Mouse (Mus musculus): ENCODE data around the gene Fam222a.

The Fam222a gene

DNA sequence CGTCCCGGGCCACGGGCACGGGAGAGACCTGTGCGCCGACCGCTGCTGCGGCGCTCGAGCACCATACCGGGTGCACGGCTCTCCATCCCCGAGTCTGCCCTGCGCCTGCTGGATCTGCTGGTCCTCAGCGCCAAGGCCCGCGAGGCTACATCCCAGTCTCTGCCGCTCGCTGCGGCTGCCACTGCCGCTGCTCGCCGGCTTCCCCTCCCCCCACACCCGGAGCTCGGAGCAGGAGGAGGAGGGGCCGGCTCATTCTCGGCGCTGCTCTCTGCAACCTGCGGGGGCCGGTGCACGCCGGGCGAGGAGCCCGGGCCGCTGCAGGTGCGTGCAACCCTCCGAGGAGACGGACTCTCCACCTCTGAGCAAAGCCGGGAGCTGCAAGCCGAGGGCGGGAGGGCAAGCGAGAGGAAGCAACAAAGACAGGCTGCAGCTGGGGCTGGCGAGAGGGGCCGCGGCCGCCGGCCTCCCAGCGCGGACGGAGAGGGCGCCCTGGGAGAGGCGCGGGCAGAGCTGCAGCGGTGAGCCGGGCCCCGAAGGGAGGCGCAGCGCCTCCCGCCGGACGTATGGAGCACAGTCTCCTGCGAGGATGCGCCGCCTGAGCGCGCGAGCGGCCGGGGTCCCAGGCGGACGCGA lies at the start of gene Fam222a:
Gene Fam222a, plus strand, starts transcription at position 452 of the 633 bp plus-strand sequence.
- DNase-seq: peak; percentile 70

DNA sequence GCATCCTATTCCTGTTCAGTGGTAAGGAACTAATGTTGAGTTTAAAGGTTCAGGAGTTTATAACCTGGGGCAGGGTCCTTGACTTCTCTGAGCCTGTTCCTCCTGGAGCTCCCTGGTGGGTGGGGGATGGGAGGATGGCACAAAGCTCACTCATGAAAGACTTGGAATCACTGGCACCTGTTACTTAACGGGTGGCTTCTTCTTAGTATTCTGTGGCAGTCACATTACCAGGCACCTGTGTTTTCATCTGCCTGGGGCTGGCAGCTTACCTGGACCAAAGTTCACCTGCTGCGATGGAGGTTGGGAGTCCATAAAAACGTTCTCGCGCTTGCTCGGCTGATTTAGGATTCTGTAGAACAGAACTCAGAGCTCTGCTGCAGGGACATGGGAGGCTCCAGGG lies 39.5 kb upstream of the Fam222a start:
- no peak for DNase-seq

DNA sequence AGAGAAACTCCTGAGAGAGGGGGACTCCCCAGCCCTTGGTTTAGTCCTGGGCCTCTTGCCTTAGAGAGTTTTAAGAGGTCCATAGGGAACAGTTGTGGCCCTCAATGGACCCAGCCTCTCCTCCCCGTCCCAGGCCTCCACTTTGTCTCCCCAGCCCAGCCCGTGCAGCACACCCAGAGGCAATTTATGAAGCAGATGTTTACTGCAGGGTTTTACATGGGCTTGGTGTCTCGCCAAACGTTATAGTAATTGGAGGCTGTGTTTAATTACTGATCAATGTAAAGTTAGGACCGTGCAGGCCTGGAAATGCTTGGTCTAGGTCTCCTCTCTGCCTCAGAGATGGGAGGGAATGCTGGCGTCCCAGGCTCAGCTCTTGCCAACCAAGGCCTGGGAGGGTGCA lies 37.5 kb upstream of the Fam222a start:
- DNase-seq: no peak

DNA sequence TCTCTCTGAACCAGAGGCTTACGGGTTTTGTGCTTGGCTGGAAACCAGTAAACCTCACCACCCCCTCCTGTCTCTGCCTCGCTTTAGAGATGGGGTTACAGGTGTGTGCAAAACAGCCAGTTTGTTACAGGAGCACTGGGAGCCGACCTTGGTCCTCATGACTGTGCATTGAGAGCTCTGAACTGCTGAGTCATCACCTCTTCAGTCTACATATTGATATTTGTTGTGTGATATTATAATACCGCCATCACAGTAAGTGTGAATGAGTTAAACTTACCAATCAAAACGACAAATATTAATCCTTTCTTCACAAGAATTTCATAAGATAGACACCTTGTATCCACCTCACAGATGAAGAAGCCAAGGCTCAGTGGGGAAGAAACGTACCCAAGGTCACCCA lies 35.8 kb upstream of the Fam222a start:
- DNase-seq: no peak

DNA sequence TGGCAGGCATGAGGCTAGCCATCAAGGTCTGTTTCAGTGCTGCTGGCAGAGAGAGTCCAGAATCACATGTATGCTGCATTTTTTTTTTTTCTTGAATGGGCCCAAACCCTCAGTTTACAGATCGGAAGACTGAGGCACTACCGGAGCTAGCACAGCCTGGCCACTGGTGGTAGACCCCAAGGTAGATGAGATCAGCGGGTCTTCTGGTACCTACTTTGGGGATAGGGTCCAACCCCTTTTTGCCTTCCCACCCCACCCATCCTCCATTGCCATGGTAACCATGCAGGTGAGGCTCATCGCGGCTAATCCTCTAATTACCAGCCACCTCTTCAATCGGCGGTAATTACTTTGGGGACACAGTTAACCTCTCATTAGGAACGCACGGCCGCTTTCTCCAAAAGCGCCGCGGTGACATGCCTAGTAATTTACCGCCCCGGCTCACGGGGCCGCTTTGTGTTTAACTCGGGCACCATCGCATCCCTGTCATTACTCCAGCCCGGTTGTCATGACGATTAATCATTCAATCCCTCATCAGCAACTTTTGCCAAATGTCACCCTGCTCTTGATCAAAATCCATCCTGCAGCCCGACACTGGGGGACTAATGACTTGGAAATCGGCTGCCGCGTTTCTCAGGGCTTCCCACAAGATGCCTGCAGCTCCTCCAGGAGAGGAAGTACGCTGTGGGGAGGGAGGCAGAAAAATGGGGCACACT lies 30.4 kb upstream of the Fam222a start:
- DNase-seq: no peak

DNA sequence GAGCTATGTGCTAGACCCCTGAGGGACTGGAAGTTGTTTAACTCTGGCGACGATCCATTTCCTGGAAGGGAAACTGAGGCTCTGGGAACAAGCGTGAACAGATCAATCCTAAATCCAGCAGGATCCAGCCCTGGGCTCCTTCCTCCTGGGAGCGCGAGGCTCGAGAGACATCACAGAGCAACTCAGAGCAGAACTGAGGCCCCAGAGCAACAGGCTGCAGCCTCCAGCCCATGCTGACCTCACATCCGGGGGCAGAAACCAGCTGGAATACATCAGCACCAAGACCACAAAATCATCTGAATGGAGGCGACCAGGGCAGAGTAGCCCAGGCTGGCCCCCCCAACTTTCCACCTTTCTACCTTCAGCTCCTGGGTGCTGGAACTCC lies 29.8 kb upstream of the Fam222a start:
- DNase-seq: peak; percentile 13

DNA sequence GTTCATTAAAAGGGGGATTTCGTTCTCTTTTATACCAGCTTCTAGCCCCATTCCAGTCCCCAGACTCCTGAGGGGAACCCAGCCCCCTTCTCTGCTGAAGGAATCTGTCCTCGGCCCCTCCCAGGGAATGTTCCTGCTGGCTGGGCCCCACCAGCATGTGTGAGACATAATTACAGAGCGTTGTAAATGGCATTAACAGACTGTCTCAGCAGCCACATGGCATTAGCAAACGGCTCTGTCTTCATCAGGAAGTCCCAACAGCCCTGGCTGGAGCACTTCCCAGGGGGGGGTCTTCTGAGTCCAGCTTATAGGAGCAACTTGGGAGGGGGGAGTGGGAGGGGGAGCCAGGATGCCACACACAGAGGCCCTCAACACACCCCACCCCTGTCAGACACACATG lies 29.1 kb upstream of the Fam222a start:
- DNase-seq: no peak

DNA sequence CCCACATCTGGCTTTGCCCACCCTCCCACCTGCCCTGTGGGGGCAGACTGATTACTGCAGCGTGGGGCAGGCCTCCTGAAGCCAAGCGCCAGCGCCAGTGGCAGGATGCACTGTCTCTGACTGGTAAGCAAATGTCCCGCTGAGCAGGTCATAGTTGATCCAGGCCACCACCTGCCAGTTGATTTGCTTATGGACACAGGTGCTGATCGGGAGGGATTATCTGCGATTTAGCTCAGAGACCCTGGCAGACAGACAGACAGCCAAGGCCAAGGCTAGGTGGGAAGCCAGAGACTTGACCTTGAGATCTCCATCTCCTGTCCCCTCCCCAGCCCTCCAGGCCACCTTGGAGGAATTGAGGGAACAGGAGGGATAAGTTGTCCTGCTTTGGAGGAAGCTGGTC lies 28.1 kb upstream of the Fam222a start:
- DNase-seq: no peak

DNA sequence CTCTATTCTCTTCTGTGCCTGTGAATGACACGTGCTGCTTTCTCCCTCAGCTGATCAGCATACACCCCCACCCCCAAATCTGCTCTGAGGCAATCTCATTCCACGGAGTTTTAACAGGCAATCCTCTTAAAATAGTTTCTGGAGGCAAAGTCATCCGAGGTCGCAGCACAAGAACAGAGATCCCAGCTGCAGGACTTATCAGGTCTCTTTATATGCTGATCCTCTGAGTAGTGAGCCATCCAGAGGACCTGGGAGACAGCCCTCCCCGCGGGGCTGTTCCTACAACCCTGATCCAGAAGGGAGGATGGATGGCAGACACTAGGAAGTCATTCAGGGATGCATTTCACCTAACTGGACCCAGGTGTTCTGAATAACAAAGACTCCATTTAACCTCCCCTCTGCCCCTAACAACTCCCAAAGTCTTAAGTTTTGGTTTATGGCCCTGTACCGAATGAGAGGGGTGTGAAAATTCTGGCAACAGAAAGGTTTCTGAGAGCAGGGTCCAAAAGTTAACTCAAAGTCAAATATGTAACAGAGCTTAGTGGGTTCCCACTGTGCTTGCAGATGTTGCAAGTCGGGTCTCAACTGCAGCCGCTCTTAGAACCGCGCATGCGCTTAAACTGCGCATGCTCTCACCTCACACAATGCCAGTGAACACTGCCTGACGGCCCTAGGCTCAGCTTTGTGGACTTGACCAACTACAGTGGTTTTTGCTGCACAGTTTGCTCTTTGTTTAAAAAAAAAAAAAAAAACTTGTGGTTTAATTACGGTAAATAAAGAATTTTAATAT lies 26.0 kb upstream of the Fam222a start:
- DNase-seq: no peak

DNA sequence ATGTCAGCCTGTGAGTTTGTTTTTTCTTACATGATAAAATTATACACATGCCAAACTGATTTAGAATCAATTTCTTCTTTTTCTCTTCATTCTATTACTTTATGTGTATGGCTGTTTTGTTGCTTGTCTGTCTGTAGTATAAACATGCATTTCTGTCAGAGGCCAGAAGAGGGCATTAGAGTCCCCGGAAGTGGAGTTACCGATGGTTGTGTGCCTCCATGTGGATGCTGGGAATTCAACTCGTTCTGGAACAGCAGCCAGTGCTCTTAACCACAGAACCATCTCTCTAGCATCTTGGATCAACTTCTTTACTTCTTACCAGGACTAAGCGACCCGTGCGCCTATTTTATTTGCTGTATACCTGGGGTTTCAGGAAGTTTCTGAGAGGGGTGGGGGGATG lies 24.2 kb upstream of the Fam222a start:
- DNase-seq: no peak

DNA sequence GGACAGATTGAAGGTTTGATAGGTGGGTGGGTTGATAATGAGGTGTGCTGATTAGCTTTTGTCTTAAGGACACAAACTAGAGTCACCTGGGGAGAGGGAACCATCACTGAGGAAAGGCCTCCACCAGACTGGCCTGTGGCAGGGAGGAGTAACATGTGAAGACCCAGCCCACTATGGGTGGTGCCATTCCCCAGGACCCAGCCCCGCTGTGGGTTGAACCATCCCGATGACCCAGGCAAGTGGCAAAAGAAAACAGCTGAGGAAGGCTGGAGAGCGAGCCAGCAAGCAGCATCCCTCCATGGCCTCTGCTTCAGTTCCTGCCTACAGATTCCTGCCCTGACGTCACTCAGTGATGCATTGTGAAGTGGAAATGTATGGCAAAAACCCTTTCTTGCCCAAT lies 23.6 kb upstream of the Fam222a start:
- no peak for DNase-seq

DNA sequence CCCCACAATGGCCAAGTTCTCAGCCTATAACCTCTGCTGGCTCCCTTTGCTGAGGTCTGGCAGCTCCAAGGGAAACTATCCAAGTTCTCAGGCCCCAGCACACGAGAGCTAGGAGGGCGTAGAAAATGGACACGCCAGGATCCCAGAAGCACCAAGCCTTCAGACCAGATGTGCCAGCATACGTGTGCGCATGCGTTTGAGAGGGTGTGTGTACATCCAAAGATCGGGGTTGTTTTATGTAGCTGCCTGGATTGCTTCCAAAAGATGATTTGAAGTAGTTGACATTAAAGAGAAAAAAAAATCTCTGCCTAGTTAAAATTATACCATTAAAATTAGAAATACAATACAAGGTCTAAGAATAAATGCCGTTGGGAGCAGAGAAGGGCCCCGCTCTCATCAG lies 22.7 kb upstream of the Fam222a start:
- DNase-seq: peak; percentile 22

DNA sequence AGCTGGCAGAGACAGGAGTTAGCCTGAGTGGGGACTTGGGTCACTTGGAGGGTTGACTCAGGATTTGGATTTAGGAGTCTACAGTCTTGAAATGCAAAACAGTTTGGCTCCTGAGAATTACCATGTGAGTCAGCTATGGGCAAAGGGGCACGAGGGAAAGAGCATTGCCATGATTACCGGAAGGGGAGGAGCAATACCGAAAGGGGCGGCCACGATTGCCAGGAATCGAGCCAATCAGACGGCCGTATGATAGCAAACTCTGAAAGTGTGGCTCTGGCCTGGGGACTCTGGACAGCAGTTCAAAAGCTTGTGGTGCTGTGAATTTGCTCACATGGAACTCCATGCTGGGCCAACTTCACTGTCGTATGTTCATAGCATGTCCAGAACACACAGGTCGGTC lies 18.8 kb upstream of the Fam222a start:
- DNase-seq: no peak

DNA sequence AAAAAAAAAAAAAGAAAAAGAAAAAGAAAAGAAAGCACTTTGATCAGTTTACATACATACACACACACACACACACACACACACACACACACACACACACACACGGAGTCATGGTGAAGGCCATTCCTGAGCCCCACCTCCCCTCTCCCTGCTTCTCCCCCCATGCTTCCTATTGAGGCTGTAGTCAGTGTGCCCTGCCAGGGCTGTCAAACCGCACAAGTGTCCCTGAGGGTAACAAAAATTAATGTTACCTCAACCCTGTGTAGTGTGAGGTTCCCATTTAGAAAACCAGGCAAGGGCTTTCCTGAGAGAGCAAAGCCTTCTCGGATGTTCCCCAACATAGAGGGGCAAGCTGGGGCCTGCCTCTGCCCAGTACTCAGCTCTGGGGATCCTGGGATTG lies 18.0 kb upstream of the Fam222a start:
- no peak for DNase-seq

DNA sequence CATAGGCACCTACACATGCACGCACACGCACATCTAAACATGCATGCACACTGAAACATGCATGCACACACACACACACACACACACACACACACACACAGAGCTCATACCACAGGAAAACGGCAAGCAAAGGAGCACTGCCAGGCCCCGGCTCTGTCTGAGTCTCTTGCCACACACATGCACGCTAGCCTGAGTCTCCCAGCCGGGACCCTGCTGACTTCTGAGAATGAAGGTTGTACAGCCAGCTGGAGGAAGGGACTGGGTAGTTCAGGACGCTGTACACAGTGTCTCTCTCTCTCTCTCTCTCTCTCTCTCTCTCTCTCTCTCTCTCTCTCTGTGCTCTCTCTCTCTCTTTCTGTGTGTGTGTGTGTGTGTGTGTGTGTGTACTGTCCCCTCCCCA lies 17.4 kb upstream of the Fam222a start:
- no peak for DNase-seq

DNA sequence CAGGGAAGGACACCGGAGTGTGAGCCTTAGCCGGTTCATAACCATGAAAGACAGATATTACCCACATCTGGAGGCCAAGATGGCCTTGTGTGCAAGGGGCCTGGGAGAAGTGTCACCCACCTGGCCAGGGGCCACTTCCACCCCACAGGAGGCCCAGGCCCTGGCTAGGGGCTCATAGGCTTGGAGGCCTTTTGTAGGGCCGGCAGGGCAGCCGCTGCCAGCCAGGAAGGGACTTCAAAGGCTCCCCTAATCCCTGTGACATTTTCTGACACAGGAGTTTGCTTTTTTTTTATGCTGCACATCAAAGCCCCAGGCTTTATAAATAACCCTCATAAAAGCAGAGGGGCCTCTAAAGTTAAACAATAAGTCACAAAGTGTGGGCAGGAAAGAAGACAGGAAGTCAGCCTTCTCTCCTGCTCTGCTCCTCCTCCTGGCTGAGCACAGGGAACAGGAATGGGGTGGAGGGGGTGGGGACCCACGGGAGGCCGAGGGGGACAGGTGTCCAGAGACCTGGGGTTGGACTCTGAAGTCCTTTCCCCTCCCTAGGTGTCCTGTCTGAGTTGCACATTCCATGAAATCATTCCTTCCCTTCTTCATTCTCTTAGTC lies 16.8 kb upstream of the Fam222a start:
- DNase-seq: no peak

DNA sequence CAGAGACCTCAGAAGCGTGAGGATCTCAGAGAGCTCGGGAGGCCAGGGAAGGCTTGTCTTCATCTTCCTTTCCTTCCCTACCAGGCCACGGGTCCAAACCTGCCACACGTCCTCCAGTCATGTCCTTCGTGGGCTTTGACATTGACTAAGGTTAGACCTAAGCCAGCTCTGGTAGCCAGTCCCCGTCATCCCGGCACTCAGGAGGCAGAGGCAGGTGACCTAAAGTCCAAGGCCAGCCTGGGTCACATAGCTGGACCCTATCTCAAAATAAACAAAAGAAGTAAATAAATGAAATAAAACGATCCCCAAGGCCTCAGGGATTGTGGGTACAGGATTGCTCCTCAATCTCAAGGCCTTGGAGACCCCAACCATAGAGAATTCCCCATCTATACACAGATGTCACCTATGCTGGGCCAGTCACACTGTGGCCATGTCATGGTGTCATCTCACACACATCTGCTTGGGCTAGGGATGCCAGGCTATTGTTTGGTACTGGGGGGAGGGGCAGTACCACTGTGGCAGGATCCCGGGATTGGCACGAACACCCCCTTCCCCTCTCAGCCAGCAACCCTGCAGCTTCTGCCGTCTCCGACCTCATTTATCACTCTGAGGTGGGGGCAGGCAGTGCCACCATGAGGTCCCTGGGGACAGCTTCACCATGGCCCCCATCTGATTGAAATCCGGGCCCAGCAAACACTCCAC lies 15.2 kb upstream of the Fam222a start:
- DNase-seq: no peak

DNA sequence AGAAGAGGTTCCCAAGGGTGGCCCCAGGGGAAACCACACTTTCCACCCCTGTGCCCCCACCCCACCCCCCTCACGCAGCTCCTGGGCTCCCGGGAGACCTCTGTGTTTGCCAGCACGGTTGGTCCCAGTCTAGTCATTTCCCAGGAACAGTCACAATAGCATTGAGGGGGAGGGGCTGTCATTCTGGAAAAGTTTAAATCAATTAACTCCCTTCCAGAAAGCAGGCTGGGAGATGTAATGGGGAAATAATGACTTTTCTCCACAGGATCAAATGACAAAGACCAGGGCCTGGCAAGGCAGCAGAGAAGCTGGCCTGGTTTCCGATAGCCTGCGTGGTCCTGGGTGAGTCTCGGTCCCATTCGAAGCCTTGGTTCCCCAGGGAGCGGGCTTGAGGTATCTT lies 14.1 kb upstream of the Fam222a start:
- DNase-seq: no peak

DNA sequence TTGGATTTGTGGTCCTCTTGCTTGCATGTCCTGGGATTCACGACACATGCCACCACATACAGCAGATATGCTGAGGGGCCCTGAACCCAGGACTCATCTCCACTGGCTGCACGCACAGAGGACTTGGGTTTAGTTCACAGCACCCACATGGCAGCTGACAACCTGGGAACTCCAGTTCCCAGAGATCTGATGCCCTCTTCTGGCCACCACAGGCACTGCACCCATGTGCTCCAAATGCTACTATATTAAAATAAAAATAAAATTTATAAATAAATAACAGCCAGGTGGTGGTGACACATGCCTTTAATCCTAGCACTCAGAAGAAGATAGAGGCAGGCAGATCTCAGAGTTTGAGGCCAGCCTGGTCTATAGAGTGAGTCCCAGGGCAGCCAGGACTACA lies 12.4 kb upstream of the Fam222a start:
- DNase-seq: no peak

DNA sequence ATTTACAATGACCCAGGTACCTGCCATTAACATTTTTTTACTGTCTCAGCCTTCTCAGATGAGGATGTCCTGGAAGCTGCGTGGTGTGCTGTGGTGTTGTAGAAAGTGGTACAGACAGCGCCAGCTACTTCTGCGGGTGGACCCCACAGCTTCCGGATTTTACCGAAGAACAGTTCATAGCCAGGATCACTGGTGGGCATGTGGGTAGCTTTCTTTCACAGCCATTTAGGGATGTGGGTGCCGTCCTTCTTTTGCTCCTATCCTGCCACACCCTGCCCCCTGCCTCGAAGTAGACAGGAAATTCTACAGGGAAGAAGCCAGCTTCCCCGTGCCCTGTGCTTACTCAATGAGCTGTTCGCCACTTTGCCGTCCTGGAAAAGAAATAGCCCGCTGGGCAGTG lies 11.7 kb upstream of the Fam222a start:
- no peak for DNase-seq

DNA sequence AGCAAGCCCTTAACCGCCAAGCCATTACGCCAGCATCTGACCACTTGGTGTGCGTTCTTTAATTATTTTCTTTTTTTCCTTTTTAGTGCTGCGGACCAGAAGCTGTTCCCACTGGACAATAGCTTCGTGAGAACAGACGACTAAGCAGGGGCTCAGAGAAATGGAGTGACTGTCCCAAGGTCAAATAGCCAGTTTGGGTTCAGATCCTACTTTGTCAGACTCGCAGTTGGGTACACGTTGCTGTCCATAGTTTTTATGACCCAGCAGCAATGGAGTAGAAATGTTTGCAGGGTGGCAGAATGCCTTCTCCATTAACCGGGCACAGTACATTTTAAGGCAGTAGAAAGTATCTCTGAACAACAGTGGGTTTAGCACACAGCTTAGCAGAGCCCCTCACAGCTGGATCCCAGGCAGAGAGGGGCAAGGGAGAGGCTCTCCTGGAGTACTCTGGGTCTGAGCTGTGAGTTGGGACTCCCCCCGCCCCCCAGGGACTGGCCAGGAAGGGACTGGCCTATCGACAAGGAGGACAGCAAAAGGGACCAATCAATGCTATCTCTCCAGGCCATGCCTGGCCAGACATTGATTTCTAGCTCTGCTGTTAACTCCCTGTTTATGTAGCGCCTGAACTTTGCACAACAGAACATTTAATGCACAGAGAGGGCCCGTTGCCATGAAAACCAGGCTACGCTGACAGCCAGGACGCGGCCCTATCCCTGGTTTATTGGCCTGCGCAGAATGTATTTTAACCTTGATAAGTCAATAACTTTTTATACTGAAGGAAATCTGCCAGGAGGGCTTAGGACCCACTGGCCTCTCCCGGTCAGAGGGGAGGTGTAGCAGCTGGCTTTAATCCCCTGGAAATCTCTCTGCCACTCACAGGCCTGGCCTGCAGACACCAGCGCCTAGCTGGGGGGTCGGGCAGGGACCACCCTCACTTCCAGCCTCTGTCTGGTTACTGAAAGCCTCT lies 9.8 kb upstream of the Fam222a start:
- DNase-seq: no peak

DNA sequence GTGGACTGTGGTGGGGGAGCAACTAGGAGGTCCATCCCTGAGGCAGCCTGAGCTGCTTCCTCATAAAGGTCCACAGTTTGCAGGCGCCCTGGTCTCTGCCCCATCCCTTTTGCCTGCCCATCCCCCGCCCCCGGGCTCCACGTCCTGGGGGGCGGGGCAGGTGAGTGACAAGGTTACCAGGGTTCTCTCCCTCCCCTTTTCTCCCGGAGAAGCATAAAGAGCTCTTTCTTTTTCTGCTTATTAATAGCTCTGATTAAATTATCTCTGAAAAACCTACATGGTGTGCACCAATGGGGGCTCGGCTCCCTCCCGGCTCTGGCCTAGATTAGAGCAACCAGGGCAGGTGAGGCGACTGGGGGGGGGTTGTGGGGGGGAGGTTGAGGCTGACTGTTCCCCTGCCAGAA lies 7.3 kb upstream of the Fam222a start:
- no peak for DNase-seq
